Mouse (Mus musculus) intestine, postnatal 0 days (tissue): ENCODE data around the gene Gm17455. TPM values are rescaled to one million over a fixed set of nuclear protein-coding genes. Genes with fewer than 3 reads are reported as not detected.

Experiments used
- ATAC-seq: fragments of 200-750 bp; cut with Nextera tagmentation; 2 replicates; pipeline ENCODE4 v1.8.0; 2017; ENCODE audit warnings: mild to moderate bottlenecking, moderate TSS enrichment, moderate library complexity
- H3K27ac ChIP-seq: fragments of 300-500 bp; sonication (generic); 2 replicates; pipeline ENCODE4 v1.5.1; 2014; ENCODE audit warnings: mild to moderate bottlenecking, low read depth, low read length, moderate library complexity
- H3K27me3 ChIP-seq: fragments of 300-500 bp; sonication (generic); replicated peaks from 2 replicates; pipeline ENCODE4 v1.6.1; 2014; ENCODE audit warnings: low read length, mixed read lengths; ENCODE audit not compliant: control insufficient read depth, insufficient read depth
- H3K36me3 ChIP-seq: fragments of 300-500 bp; sonication (generic); 2 replicates; pipeline ENCODE4 v1.6.1; 2014; ENCODE audit warnings: mild to moderate bottlenecking, moderate library complexity; ENCODE audit not compliant: control insufficient read depth, insufficient read depth
- H3K4me1 ChIP-seq: fragments of 300-500 bp; sonication (generic); replicated peaks from 2 replicates; pipeline ENCODE4 v1.6.1; 2014; ENCODE audit warnings: antibody characterized with exemption, low read length, mixed read lengths; ENCODE audit not compliant: control insufficient read depth, insufficient read depth
- H3K4me2 ChIP-seq: fragments of 300-500 bp; sonication (generic); replicated peaks from 2 replicates; pipeline ENCODE4 v1.6.1; 2014; ENCODE audit warnings: low read depth, mild to moderate bottlenecking, moderate library complexity
- H3K4me3 ChIP-seq: fragments of 300-500 bp; sonication (generic); 2 replicates; pipeline ENCODE4 v1.5.1; 2014; ENCODE audit warnings: low read depth, low read length
- H3K9ac ChIP-seq: fragments of 300-500 bp; sonication (generic); 2 replicates; pipeline ENCODE4 v1.6.1; 2014; ENCODE audit warnings: mild to moderate bottlenecking, low read depth, low read length
- H3K9me3 ChIP-seq: fragments of 300-500 bp; sonication (generic); 2 replicates; pipeline ENCODE4 v1.6.1; 2016; ENCODE audit warnings: mixed run types; ENCODE audit not compliant: control insufficient read depth
- CTCF ChIP-seq: sonication (generic); IDR thresholded peaks from 2 replicates; pipeline ENCODE4 v1.5.1; 2016; ENCODE audit warnings: low read depth, mild to moderate bottlenecking, control low read depth, antibody characterized with exemption, moderate library complexity
- WGBS: fragments of 180-500 bp; shearing (Covaris S2); extraction: QIAGEN DNeasy Blood & Tissue Kit; methylation state at CpG from one replicate; pipeline ENCODE4 v1.1.7; 2014; 5-methylcytosine and 5-hydroxymethylcytosine counted together
- polyA plus RNA-seq: library from polyadenylated mRNA; unstranded; fragments of >200 nt; fragmentation: Nextera tagmentation; extraction: Ambion mirVana; gene quantifications from 2 replicates; pipeline ENCODE4 v1.2.1, GENCODE M21; 2015

Gene Gm17455
- polyA plus RNA-seq, 1 experiment from 2014 or later = 0.65 TPM

DNA sequence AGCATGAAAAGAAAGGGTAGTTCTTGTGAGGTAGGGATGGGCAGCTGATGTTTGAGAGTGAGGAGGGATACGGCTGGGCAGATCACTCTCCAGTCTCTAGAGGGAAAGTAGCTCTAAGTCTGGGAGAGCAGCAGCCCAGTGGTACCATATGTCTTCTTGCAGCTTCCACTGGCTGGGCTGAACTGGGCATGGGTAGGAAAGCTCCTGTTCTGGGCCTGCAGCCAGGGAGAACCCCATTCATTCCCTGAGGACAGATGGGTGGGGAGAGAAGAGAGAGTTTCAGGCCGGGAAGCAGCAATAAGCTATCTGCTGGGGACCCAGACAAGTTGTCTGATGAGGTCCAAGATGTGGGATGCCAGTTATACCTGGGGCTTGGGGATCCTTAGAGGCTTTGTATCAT is 29.4 kb upstream of the Gm17455 start:
- Histone ChIP-seq H3K27ac (no peak overlapping the region), H3K27me3 (no peaks in the 10 kb centered on the region), H3K9me3 (no peaks in the 10 kb centered on the region), H3K4me3 (no peak overlapping the region), H3K9ac (no peak overlapping the region), H3K4me2 (no peak overlapping the region), H3K4me1 (no peaks in the 10 kb centered on the region), H3K36me3 (peaks cover 18% of the 10 kb centered on the region; the same call in 1 of the 2 replicates)
- ATAC-seq = no peak
- 77% methylated on average over 2 of the region's 2 CpGs for WGBS
- TF ChIP-seq CTCF = no peak

DNA sequence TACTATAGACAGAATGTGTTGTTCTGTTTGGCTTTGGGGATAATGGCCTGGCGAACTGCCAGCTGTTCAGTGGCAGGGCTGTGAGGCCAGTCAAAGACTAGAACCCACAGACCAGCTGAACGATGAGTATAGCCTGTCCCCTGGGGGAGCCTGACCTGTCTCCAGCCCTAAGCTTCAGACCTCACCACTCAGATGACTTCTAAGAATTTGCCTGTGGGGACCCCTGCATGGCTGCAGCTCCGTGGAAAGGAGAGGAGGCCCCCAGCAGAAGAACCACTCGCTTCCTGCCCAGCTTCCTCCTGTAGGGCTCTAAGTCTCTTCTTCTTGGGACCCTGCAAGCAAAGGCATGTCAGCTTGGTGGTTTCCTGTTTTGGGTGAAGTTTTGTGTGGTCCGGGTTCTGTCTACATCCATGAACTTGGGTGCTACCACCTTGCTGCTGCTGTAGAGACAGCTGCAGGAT is 28.9 kb upstream of the Gm17455 start:
- Histone ChIP-seq H3K4me3 (no peak overlapping the region), H3K9me3 (no peaks in the 10 kb centered on the region), H3K9ac (no peak overlapping the region), H3K27ac (no peak overlapping the region), H3K4me1 (no peaks in the 10 kb centered on the region), H3K4me2 (no peak overlapping the region), H3K36me3 (peaks cover 18% of the 10 kb centered on the region; the same call in 1 of the 2 replicates), H3K27me3 (no peaks in the 10 kb centered on the region)
- ATAC-seq = no peak
- TF ChIP-seq CTCF = no peak
- 78% methylated on average over 5 of the region's 5 CpGs for WGBS

DNA sequence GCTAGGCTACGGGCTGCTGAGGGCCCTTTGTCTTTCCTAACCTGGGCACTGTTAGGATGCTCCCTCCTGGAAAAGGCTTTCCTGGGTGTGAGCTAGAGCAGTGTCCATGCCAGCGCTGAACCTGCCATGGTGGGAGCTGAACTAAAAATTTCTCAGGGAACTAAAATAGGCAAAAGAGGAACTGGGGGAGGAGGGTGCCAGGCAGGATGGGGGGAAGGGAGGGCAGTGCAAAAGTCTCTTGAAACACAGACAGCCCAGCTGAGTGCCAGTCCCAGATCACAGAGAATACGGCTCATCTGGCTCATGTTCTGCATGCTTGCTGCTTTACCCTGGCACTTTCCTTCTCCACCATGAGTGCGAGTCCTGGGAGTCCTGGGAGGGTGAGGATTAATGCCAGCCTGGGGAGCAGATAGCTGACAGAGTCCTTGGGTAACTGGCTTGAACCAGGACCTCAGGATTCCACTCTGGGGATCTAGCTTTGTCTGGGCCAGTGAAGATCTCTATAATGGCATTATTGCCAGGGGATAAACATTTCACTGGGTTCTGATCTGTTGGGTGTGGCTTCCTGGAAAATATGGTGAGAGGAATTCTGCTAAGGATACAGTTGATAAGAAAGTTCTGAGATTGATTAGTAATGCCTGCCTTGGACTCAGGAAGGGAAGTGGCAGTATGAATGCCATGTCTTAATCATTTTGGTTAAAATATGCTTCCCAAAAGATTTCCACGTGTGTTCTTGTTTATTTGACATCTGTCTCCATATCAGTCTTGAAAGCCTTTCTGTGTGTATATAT is 27.7 kb upstream of the Gm17455 start:
- no peak for TF ChIP-seq CTCF
- WGBS = 83% methylated on average over 5 of the region's 5 CpGs
- Histone ChIP-seq H3K9ac (no peak overlapping the region), H3K27ac (no peak overlapping the region), H3K4me1 (no peaks in the 10 kb centered on the region), H3K9me3 (no peaks in the 10 kb centered on the region), H3K4me2 (no peak overlapping the region), H3K27me3 (no peaks in the 10 kb centered on the region), H3K36me3 (peaks cover 13% of the 10 kb centered on the region; the same call in 1 of the 2 replicates), H3K4me3 (no peak overlapping the region)
- no peak for ATAC-seq

DNA sequence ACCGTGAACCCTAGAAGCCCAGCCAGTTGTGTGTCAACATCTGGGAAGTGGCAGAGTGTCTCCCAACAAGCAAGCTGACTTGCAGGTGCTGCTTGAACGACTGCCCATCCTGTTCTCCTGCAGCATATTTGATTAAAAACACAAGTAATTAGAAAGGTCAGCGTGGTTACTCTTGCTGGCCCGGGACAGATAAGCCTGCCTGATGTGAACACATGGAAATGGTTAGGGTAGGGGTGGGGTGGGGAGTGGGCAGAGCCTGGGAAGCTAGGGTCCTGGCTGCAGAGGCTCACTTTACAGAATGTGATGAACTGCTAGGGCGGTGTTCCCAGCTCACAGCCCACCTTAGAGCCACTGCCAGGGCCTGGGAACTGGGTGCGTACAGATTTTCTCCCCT is 26.0 kb upstream of the Gm17455 start:
- 51% methylated on average over 6 of the region's 6 CpGs for WGBS
- H3K27ac ChIP-seq = no peak overlapping the region

DNA sequence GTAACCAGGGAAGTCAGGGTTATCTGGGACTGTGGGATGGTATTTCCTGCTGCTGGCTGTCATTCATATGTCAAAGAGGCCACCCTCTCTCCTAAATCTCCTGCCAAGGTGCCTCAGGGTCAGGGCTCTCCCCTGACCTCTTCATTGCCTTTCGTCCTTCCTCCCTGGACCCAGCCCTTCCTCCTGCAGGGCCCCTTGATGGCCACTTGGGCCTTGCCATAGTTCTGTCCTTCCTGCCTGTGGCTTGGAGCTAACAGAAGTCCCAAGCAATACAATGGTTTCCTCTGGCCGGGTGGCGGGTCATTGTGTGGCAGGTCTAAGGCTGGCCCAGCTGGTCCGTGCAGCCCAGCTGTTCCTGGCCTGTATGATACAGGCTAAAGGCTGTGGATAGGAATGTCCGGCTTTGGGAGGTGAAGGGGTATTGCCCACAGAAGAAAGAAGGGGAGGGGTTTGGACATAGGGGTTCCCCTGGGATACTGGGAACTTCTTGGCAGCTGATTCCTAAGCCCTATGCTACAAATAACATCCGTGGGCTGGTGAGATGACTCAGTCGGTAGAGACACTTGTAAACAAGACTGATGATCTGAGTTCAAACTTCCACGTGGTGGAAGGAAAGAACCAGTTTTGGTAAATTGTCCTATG is 25.5 kb upstream of the Gm17455 start:
- Histone ChIP-seq H3K27ac (no peak overlapping the region), H3K9ac (no peak overlapping the region), H3K4me3 (no peak overlapping the region), H3K36me3 (peaks cover 6% of the 10 kb centered on the region; the same call in 1 of the 2 replicates), H3K4me1 (no peaks in the 10 kb centered on the region), H3K27me3 (no peaks in the 10 kb centered on the region), H3K9me3 (no peaks in the 10 kb centered on the region), H3K4me2 (no peak overlapping the region)
- no peak; the same call in 1 of the 2 replicates for TF ChIP-seq CTCF
- WGBS = 51% methylated on average over 8 of the region's 8 CpGs
- no peak for ATAC-seq

More for the DNA sequence above, 26.0 kb upstream of the Gm17455 start:
- Histone ChIP-seq H3K4me2 (no peak overlapping the region), H3K9me3 (no peaks in the 10 kb centered on the region), H3K9ac (no peak overlapping the region), H3K36me3 (peaks cover 12% of the 10 kb centered on the region; the same call in 1 of the 2 replicates), H3K4me1 (no peaks in the 10 kb centered on the region), H3K4me3 (no peak overlapping the region), H3K27me3 (no peaks in the 10 kb centered on the region)
- TF ChIP-seq CTCF = no peak
- ATAC-seq = no peak

DNA sequence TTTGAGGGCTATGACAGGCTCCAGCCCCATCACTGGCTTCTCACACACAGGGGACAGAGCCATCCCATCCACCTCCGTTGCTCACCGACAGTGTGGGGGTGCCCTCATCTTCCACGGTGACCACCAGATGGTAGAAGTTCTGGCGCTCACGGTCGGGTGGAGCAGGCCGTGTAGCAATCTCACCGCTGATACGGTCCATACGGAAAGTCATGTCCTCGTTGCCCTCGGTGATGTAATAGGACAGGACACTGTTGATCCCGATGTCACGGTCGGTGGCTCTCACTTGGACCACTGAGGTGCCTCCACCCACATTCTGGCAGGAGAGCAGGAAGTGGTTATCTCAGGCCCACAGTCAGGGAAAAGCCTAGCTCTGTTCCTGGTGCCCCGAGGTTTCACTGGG is 22.8 kb upstream of the Gm17455 start:
- H3K27ac ChIP-seq = no peak overlapping the region
- no peak overlapping the region for H3K4me3 ChIP-seq
- H3K27me3 ChIP-seq = no peaks in the 10 kb centered on the region
- H3K9me3 ChIP-seq = no peaks in the 10 kb centered on the region
- 91% methylated on average over 16 of the region's 16 CpGs for WGBS
- H3K4me2 ChIP-seq = no peak overlapping the region
- no peak overlapping the region for H3K9ac ChIP-seq
- H3K4me1 ChIP-seq = no peaks in the 10 kb centered on the region
- ATAC-seq = no peak
- H3K36me3 ChIP-seq = no peaks in the 10 kb centered on the region
- no peak for TF ChIP-seq CTCF
